Comparison of ENCODE assay signal across 9 mouse cellular contexts in genomic region chrX:47976551-47976950, GRCm38 (mm10). TPM values are rescaled to one million over a fixed set of nuclear protein-coding genes. Genes with fewer than 3 reads are reported as not detected.
DNase-seq lines count a peak whose midpoint lies in the region; ATAC-seq lines count a peak whose summit lies in the region.
"Had no signal": no experiment of that assay in that cellular context is flagged by ENCODE, and none has a peak within 500 bp of the region (broad histone marks: within the 10 kb centered on the region; RNA-seq: fewer than 3 reads in every experiment).

No protein-coding gene starts in this region.

- no peak overlapping the region for H3K27ac ChIP-seq in stomach, embryonic 14.5 days (ENCODE audit: low read length)
- H3K27ac ChIP-seq in hindbrain, embryonic 12.5 days, result no peak overlapping the region
- H3K27ac ChIP-seq in forebrain, embryonic 14.5 days (ENCODE audit: low read depth, low read length), result no peak overlapping the region

- peak; percentile 63; the same call in 1 of the 2 replicates for ATAC-seq in stomach, embryonic 14.5 days (ENCODE audit: insufficient number of reproducible peaks, insufficient read depth, low FRiP score, low read depth)
- ATAC-seq in hindbrain, embryonic 12.5 days (ENCODE audit: low FRiP score), result no peak
- no peak for ATAC-seq in forebrain, embryonic 14.5 days
- ATAC-seq: hindbrain, embryonic 16.5 days had no signal

- no peaks in the 10 kb centered on the region for H3K4me1 ChIP-seq in stomach, embryonic 14.5 days (ENCODE audit: control insufficient read depth, insufficient read depth, low read length)
- H3K4me1 ChIP-seq in hindbrain, embryonic 12.5 days, result no peaks in the 10 kb centered on the region
- H3K4me1 ChIP-seq in forebrain, embryonic 14.5 days (ENCODE audit: control insufficient read depth, insufficient read depth, low read length), result no peaks in the 10 kb centered on the region

- H3K36me3 ChIP-seq in stomach, embryonic 14.5 days (ENCODE audit: control insufficient read depth, insufficient read depth, low read length), result no peaks in the 10 kb centered on the region
- H3K36me3 ChIP-seq in hindbrain, embryonic 12.5 days, result no peaks in the 10 kb centered on the region
- no peaks in the 10 kb centered on the region for H3K36me3 ChIP-seq in forebrain, embryonic 14.5 days (ENCODE audit: control insufficient read depth, insufficient read depth, low read length)

- no peaks in the 10 kb centered on the region for H3K9me3 ChIP-seq in stomach, embryonic 14.5 days (ENCODE audit: control insufficient read depth, low read depth, low read length)
- H3K9me3 ChIP-seq in hindbrain, embryonic 12.5 days (replicated peaks), result no peaks in the 10 kb centered on the region
- no peaks in the 10 kb centered on the region for H3K9me3 ChIP-seq in forebrain, embryonic 14.5 days (replicated peaks; ENCODE audit: control insufficient read depth, low read length)

- 64% methylated on average over 4 of the region's 4 CpGs for whole genome bisulfite sequencing in stomach, embryonic 14.5 days
- WGBS in hindbrain, embryonic 12.5 days, result 84% methylated on average over 4 of the region's 4 CpGs
- WGBS in forebrain, embryonic 14.5 days, result 83% methylated on average over 4 of the region's 4 CpGs

- intact Hi-C loops in gastrocnemius, postnatal 36 days (cut with DNase I), result no loop called here

- DNase-seq in gastrocnemius, adult 18-20 months (ENCODE audit: low spot score), result peak; percentile 27
- DNase-seq in gastrocnemius, postnatal 36 days, result no peak
- peak; percentile 5 for DNase-seq in ovary, adult 18-20 months (ENCODE audit: low spot score)
- DNase-seq in ovary, postnatal 14 days (ENCODE audit: low spot score), result no peak
- DNase-seq in fibroblast of lung, adult 2 months (ENCODE audit: low read depth), result peak; percentile 44
- no peak for DNase-seq in forebrain, embryonic 14.5 days (ENCODE audit: low spot score)

- no peak overlapping the region for H3K4me2 ChIP-seq in stomach, embryonic 14.5 days (replicated peaks; ENCODE audit: low read depth, low read length)
- no peak overlapping the region for H3K4me2 ChIP-seq in hindbrain, embryonic 12.5 days (replicated peaks)
- no peak overlapping the region for H3K4me2 ChIP-seq in forebrain, embryonic 14.5 days (ENCODE audit: low read length)

- no peak overlapping the region for H3K9ac ChIP-seq in stomach, embryonic 14.5 days (replicated peaks; ENCODE audit: low read depth, low read length)
- no peak overlapping the region for H3K9ac ChIP-seq in hindbrain, embryonic 12.5 days
- no peak overlapping the region for H3K9ac ChIP-seq in forebrain, embryonic 14.5 days (ENCODE audit: low read length)

- H3K4me3 ChIP-seq in stomach, embryonic 14.5 days (ENCODE audit: low read depth, low read length), result no peak overlapping the region
- H3K4me3 ChIP-seq in hindbrain, embryonic 12.5 days, result no peak overlapping the region
- H3K4me3 ChIP-seq in forebrain, embryonic 14.5 days (ENCODE audit: low read depth, low read length), result no peak overlapping the region

- H3K27me3 ChIP-seq in stomach, embryonic 14.5 days (ENCODE audit: control insufficient read depth, insufficient read depth, low read length), result no peaks in the 10 kb centered on the region
- no peaks in the 10 kb centered on the region for H3K27me3 ChIP-seq in hindbrain, embryonic 12.5 days
- no peaks in the 10 kb centered on the region for H3K27me3 ChIP-seq in forebrain, embryonic 14.5 days (replicated peaks; ENCODE audit: control insufficient read depth, insufficient read depth, low read length)

RNA-seq across cellular contexts. Expression of gene Apln, which starts 58.1 kb away (rescaled TPM):
- under 1 TPM; 0.59 to 0.85 TPM for total RNA-seq in gastrocnemius, adult 18-20 months (2021)
- 1 to 10 TPM; 1.9 to 2.3 TPM for total RNA-seq in gastrocnemius, postnatal 36 days (2021)
- 4.3 and 5.1 TPM in 2 replicates for polyA plus RNA-seq in stomach, embryonic 14.5 days (2014; fragmentation: Nextera tagmentation; extraction: Ambion mirVana)
- 4.4 and 4.6 TPM in 2 replicates for polyA plus RNA-seq in hindbrain, embryonic 12.5 days (2016; fragmentation: Nextera tagmentation; extraction: Ambion mirVana)
- polyA plus RNA-seq in forebrain, embryonic 14.5 days (2014; fragmentation: Nextera tagmentation; extraction: Ambion mirVana), result 2.4 and 3.5 TPM in 2 replicates

Comparison
In these comparisons a context has a peak if more than half of its experiments do, and no peak if none do; other contexts are left out.
1. DNase-seq: peak in gastrocnemius, adult 18-20 months (single experiment), ovary, adult 18-20 months (single experiment) and fibroblast of lung, adult 2 months (single experiment); none in gastrocnemius, postnatal 36 days (0 of 2), ovary, postnatal 14 days (single experiment) and forebrain, embryonic 14.5 days (single experiment).